Mouse (Mus musculus) G1E (cell line): Measurements from ENCODE around the gene Begain.

Experiments
- CTCF ChIP-seq: IDR thresholded peaks from 2 replicates; pipeline ENCODE4 v1.5.1; 2012; ENCODE audit warnings: low read depth, low read length, inconsistent platforms, mixed read lengths
- GATA1 ChIP-seq: IDR thresholded peaks from 2 replicates; pipeline ENCODE4 v1.6.1; 2012; ENCODE audit warnings: borderline replicate concordance, low read length, inconsistent platforms, mixed read lengths
- GATA2 ChIP-seq: IDR thresholded peaks from 2 replicates; pipeline ENCODE4 v1.6.1; 2012; ENCODE audit warnings: low read depth, low read length, inconsistent platforms, borderline replicate concordance
- TAL1 ChIP-seq: conservative IDR thresholded peaks from 2 replicates; pipeline ENCODE4 v1.6.1; 2012; ENCODE audit warnings: low read depth, low read length, inconsistent platforms, mixed read lengths

DNA sequence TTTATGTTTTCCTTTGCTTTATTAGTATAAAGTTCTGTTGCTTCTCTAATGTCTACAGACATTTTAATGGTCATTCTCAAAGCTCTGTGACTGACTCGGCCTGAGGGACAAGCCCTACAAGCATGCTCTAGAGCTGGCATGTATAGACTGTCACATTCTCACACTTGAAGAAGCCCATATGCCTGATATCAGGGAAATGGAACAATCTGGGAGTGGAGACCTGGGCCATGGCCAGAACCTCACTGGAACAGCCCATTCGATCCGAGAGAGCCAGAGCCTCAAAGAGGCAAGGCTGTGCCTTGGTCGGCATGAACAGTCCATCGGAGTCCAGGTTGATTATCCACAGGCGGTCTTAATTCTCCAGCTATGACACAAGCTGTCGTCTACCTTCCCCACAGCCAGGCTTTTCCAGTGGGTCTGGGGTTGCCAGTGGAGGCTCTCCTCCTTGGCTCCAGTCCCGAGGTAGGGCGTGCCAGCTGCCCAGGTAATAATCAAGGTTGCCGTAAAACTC lies 45.8 kb downstream of the Begain start:
- TF ChIP-seq CTCF: no peak
- TF ChIP-seq TAL1: no peak
- no peak for TF ChIP-seq GATA1
- no peak for TF ChIP-seq GATA2
